Mouse (Mus musculus) embryonic facial prominence, embryonic 14.5 days (tissue): ENCODE measurements around the gene Zfp362. TPM values are rescaled to one million over a fixed set of nuclear protein-coding genes. Genes with fewer than 3 reads are reported as not detected.

Source experiments
- ATAC-seq: fragments of 200-750 bp; cut with Nextera tagmentation; 2 replicates; pipeline ENCODE4 v1.8.0; 2017; ENCODE audit warnings: low read depth, moderate number of reproducible peaks, moderate TSS enrichment
- DNase-seq: peaks from one replicate; pipeline ENCODE4 v3.0.0-alpha.2; 2015; ENCODE audit warnings: low spot score
- H3K27ac ChIP-seq: fragments of 300-500 bp; sonication (generic); replicated peaks from 2 replicates; pipeline ENCODE4 v1.5.1; 2014; ENCODE audit warnings: low read depth, mild to moderate bottlenecking, low read length, moderate library complexity
- H3K27me3 ChIP-seq: fragments of 300-500 bp; sonication (generic); replicated peaks from 2 replicates; pipeline ENCODE4 v1.6.1; 2014; ENCODE audit warnings: low read length; ENCODE audit not compliant: control insufficient read depth, insufficient read depth
- H3K36me3 ChIP-seq: fragments of 300-500 bp; sonication (generic); 2 replicates; pipeline ENCODE4 v1.6.1; 2014; ENCODE audit warnings: low read length, mixed read lengths; ENCODE audit not compliant: control insufficient read depth, insufficient read depth
- H3K4me1 ChIP-seq: fragments of 300-500 bp; sonication (generic); 2 replicates; pipeline ENCODE4 v1.6.1; 2014; ENCODE audit warnings: antibody characterized with exemption, low read length; ENCODE audit not compliant: control insufficient read depth, insufficient read depth
- H3K4me2 ChIP-seq: fragments of 300-500 bp; sonication (generic); 2 replicates; pipeline ENCODE4 v1.6.1; 2014; ENCODE audit warnings: low read depth, mild to moderate bottlenecking, low read length, moderate library complexity, mixed read lengths
- H3K4me3 ChIP-seq: fragments of 300-500 bp; sonication (generic); 2 replicates; pipeline ENCODE4 v1.5.1; 2014; ENCODE audit warnings: low read depth, mild to moderate bottlenecking, low read length
- H3K9ac ChIP-seq: fragments of 300-500 bp; sonication (generic); 2 replicates; pipeline ENCODE4 v1.6.1; 2014; ENCODE audit warnings: low read depth, mild to moderate bottlenecking, low read length, moderate library complexity, mixed read lengths
- H3K9me3 ChIP-seq: fragments of 300-500 bp; sonication (generic); 2 replicates; pipeline ENCODE4 v1.6.1; 2016; ENCODE audit warnings: low read length; ENCODE audit not compliant: control insufficient read depth
- WGBS: fragments of 180-500 bp; shearing (Covaris S2); extraction: QIAGEN DNeasy Blood & Tissue Kit; methylation state at CpG from one replicate; pipeline ENCODE4 v1.1.7; 2014; 5-methylcytosine and 5-hydroxymethylcytosine counted together
- polyA plus RNA-seq: library from polyadenylated mRNA; unstranded; fragments of >200 nt; fragmentation: Nextera tagmentation; extraction: Ambion mirVana; gene quantifications from 2 replicates; pipeline ENCODE4 v1.2.1, GENCODE M21; 2014

Gene Zfp362
- polyA plus RNA-seq, 1 experiment from 2014 or later = 28.6 TPM

DNA sequence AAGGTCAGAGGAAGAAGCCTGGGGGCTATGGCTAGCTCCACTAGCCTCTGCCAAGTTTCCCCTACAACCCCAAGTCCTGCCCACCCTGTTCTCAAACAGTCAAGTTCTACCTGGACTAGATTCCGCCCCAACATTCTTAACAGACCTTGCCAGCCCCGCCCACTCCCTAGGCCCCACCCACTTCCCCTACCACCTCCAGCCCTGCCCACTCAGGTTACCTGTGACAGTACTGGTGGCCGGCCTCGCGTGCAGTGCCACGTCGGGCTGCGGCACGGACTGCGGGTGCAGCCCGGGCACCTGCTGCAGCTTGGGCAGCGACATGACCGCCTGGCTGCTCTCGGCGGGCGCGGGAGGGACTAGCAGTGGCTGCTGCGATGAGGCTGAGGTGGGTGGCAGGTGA, 16.2 kb downstream of the Zfp362 start:
- H3K27me3 ChIP-seq = no peaks in the 10 kb centered on the region
- ATAC-seq (peak; percentile 19; the same call in 1 of the 2 replicates), DNase-seq (no peak)
- H3K9me3 ChIP-seq = no peaks in the 10 kb centered on the region
- H3K36me3 ChIP-seq = peaks cover 80% of the 10 kb centered on the region
- H3K4me2 ChIP-seq = no peak overlapping the region
- WGBS = 44% methylated on average over 16 of the region's 18 CpGs
- H3K27ac ChIP-seq = no peak overlapping the region
- H3K9ac ChIP-seq = no peak overlapping the region
- no peaks in the 10 kb centered on the region for H3K4me1 ChIP-seq
- H3K4me3 ChIP-seq = no peak overlapping the region

DNA sequence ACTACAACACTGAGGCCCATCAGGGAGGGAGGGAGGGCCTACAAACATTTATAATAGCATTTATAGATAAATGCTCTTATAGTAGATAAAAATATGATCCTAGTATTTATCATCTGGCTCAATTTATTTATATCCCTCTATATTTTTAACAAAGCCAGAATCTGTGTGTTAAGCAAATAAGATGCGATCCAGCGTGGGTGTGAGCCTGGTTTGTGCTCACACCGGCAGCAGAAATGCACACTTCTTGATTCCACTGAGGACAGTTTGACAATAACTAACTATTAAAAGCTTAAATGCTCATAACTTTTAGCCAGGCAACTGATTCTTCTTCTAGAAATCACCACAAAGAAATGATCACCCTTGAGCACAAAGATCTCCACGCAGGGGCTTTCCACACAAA, 17.7 kb downstream of the Zfp362 start:
- no peak for ATAC-seq
- WGBS = 87% methylated on average over 4 of the region's 4 CpGs
- H3K27ac ChIP-seq = no peak overlapping the region
- peaks cover 83% of the 10 kb centered on the region for H3K36me3 ChIP-seq
- H3K4me1 ChIP-seq = no peaks in the 10 kb centered on the region
- H3K4me3 ChIP-seq = no peak overlapping the region
- DNase-seq = no peak
- H3K27me3 ChIP-seq = no peaks in the 10 kb centered on the region
- no peak overlapping the region for H3K4me2 ChIP-seq
- H3K9ac ChIP-seq = no peak overlapping the region
- H3K9me3 ChIP-seq = no peaks in the 10 kb centered on the region

DNA sequence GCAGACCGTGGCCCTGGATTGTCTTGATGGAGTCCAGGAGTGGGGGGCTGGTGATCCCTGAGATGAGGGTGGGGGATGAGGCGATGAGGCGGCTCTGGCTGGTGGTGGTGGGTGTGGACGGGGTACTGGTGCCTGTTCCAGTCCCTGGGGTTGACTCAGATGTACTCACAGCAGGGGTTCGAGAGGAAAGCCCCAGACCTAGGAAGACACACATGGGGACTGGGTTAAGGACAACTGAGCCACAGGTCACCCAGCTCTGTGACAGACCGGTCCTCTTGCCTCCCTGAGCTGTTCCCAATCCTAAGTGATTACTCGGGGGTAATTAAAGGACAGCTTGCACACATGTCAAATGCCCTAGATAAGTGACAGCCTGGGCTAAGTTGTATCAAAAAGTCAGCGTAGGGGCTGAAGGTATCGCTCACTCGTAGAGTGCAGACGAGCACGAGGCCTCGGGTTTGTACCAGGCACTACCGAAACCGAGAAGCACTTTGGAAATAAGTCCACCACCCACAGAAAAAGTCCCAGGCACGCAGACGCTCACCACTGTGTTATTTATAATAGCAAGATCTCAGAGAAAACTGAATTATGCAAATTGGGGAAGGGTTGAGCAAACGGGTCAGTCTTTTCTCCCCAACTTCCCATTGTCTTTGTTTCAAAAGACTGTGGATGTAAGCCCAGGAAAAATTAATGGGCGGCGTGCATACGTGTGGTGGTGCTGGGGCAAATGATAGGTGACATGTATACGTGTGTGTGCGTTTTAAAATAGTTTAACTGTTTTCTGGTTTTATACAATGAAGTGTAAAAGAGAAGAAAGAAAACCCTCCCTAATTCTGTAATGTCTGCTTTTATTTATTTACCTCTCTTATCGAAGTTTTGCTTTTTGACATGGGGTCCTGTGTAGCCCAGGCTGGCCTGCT, 18.6 kb downstream of the Zfp362 start:
- Histone ChIP-seq H3K4me2 (no peak overlapping the region), H3K36me3 (peaks cover 89% of the 10 kb centered on the region), H3K27me3 (no peaks in the 10 kb centered on the region), H3K4me3 (no peak overlapping the region), H3K9ac (no peak overlapping the region), H3K27ac (no peak overlapping the region), H3K4me1 (no peaks in the 10 kb centered on the region), H3K9me3 (no peaks in the 10 kb centered on the region)
- WGBS = 88% methylated on average over 24 of the region's 24 CpGs
- no peak for ATAC-seq
- DNase-seq = no peak

DNA sequence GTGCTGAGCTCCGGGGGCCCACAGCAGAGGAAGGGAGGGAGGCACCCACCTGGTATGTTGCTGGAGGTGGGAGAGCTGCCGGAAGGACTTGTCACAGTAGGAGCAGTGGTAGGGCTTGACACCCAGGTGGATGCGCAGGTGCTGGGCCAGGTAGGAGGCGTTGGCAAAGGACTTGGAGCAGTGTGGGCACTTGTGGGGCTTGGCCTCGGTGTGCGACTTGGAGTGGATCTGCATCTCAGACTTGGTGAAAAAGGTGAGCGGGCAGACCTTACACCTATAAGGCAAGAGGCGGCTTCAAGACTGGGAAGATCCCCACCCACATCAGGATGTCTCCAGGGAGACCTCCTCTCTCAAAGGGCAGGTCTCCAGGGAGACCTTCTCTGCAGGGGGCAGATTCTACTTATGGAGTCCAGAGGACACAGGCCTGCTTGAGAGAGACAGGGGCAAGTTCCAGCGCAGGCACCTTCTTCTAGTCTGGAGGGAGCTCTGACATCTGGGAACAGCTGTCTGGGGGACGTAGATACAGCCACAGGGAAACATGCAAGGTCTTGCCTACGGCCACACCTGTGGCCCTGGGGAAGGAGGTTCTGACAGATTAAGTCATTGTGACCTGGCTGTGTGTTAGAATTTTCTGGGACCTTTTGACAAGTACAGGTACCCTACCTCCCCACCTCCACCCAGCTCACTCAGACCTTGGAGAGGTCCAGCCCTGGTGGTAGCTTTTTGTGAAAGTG, 19.8 kb downstream of the Zfp362 start:
- Histone ChIP-seq H3K4me1 (no peaks in the 10 kb centered on the region), H3K27ac (no peak overlapping the region), H3K9ac (no peak overlapping the region), H3K9me3 (no peaks in the 10 kb centered on the region), H3K36me3 (peaks cover 94% of the 10 kb centered on the region), H3K4me3 (no peak overlapping the region), H3K27me3 (no peaks in the 10 kb centered on the region), H3K4me2 (no peak overlapping the region)
- 92% methylated on average over 11 of the region's 11 CpGs for WGBS
- ATAC-seq (no peak), DNase-seq (no peak)

DNA sequence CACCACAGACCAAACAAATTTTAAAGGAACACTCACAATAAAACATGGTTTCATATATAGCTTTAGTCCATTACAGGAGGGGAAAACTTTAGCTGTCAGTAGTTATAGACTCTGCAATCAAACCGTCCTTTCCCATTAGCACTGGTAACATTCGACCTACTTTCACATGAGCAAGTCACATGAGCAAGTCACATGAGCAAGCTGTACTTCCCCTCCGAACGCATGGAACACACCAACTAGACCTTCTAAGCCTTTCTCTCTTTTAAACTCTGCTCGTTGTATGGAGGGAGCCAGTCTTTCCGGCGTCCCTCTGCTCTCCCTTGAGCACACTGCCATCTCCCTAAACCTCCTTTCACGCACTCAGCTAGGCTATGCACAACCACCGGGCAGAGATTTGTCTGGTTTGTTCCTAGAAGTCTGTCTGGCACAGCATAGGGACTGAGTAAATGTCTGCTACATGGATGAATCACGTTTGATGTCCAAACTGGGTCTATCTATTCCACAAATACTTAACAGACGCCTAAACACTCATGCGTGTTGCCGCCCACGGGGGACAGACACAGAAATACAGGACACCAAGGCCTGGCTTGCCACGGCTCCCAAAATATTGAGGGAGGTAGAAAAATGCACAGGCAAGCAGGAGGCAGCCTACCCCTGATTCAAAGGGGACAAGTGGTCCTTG, 20.8 kb downstream of the Zfp362 start:
- 91% methylated on average over 15 of the region's 15 CpGs for WGBS
- Histone ChIP-seq H3K4me3 (no peak overlapping the region), H3K27me3 (no peaks in the 10 kb centered on the region), H3K27ac (no peak overlapping the region), H3K9ac (no peak overlapping the region), H3K4me2 (no peak overlapping the region), H3K36me3 (peaks cover 93% of the 10 kb centered on the region), H3K4me1 (no peaks in the 10 kb centered on the region), H3K9me3 (no peaks in the 10 kb centered on the region)
- no peak for DNase-seq
- ATAC-seq = no peak

DNA sequence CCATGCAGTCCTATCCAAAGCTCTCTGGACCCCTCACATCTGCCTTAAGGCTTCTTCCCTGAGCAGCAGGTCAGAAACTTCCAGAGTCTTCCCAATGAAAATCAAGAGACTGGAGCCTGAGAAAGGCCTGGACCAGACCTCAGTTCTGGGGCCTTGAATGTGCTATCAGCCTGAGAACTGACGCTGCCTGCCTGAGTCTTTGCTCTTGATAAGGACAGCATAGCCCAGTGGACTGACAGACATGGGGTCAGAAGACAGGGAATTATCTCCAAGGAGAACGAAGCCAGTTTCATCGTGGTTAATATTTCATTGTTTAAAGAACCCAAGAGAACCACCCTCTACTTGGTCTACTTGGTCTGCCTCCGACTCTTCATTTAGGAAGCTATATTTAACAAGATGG, 23.2 kb downstream of the Zfp362 start:
- H3K27ac ChIP-seq = no peak overlapping the region
- H3K36me3 ChIP-seq = peaks cover 94% of the 10 kb centered on the region
- ATAC-seq (no peak), DNase-seq (no peak)
- no peaks in the 10 kb centered on the region for H3K4me1 ChIP-seq
- no peaks in the 10 kb centered on the region for H3K9me3 ChIP-seq
- WGBS = 79% methylated on average over 4 of the region's 4 CpGs
- H3K9ac ChIP-seq = no peak overlapping the region
- no peak overlapping the region for H3K4me2 ChIP-seq
- H3K27me3 ChIP-seq = no peaks in the 10 kb centered on the region
- H3K4me3 ChIP-seq = no peak overlapping the region

DNA sequence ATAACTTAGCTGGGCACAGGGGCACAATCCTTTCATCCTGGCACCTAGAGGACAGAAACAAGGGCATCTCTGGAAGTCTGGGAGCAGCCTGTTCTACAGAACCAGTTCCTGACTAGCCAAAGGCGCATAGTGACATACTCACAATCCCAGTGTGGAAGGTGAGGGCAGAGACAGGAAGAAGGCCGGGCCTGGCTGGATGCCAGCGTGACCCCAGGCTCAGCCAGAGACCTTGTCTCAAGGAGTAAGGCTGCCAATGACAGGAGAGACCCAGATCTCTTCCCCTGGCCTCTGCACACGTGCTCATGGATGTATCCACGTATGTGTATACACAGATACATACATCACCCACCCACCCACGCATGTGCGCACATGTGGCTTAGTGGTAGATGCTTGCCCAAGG, 23.8 kb downstream of the Zfp362 start:
- H3K4me2 ChIP-seq = no peak overlapping the region
- no peaks in the 10 kb centered on the region for H3K27me3 ChIP-seq
- 86% methylated on average over 7 of the region's 7 CpGs for WGBS
- H3K9ac ChIP-seq = no peak overlapping the region
- H3K4me1 ChIP-seq = no peaks in the 10 kb centered on the region
- ATAC-seq (no peak), DNase-seq (no peak)
- no peak overlapping the region for H3K27ac ChIP-seq
- no peak overlapping the region for H3K4me3 ChIP-seq
- H3K9me3 ChIP-seq = no peaks in the 10 kb centered on the region
- peaks cover 94% of the 10 kb centered on the region for H3K36me3 ChIP-seq

DNA sequence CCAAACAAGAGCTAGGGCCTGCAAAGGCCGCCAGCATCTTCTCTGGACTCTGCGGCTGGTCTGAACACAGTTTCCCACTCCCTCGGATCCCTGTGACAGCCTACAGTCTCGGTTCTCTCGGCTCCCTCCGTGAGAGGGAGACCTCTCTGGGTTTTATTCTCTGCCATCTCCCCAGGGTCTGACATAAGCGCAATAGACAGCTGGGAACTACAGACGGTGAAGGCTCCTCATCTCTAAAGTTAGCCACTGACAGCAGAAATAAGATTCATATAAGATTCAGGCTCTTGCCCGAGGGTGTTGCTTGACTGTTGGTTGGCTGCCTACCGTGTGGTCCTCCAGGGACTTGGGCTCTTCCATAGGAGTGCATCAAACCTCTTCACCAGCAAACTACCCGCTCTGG, 28.3 kb downstream of the Zfp362 start:
- Histone ChIP-seq H3K4me1 (no peaks in the 10 kb centered on the region), H3K9me3 (no peaks in the 10 kb centered on the region), H3K27me3 (no peaks in the 10 kb centered on the region), H3K4me3 (no peak overlapping the region), H3K27ac (no peak overlapping the region), H3K4me2 (no peak overlapping the region), H3K36me3 (peaks cover 91% of the 10 kb centered on the region), H3K9ac (no peak overlapping the region)
- no peak for ATAC-seq
- DNase-seq = no peak
- 84% methylated on average over 11 of the region's 11 CpGs for WGBS
